Mouse (Mus musculus) adrenal gland, adult 8-10 months (tissue): ENCODE results near the gene Ets1. TPM values are rescaled to one million over a fixed set of nuclear protein-coding genes. Genes with fewer than 3 reads are reported as not detected.

Experiments used
- DNase-seq: peaks from one replicate; pipeline ENCODE4 v3.0.0; 2022
- total RNA-seq, 4 experiments: library from RNA; stranded (reverse); gene quantifications; 2 replicates each; pipeline ENCODE4 v1.2.4; 2022

The Ets1 gene
- total RNA-seq, 4 experiments from 2014 or later: 21.2 to 39.9 (median 34.8) TPM

DNA sequence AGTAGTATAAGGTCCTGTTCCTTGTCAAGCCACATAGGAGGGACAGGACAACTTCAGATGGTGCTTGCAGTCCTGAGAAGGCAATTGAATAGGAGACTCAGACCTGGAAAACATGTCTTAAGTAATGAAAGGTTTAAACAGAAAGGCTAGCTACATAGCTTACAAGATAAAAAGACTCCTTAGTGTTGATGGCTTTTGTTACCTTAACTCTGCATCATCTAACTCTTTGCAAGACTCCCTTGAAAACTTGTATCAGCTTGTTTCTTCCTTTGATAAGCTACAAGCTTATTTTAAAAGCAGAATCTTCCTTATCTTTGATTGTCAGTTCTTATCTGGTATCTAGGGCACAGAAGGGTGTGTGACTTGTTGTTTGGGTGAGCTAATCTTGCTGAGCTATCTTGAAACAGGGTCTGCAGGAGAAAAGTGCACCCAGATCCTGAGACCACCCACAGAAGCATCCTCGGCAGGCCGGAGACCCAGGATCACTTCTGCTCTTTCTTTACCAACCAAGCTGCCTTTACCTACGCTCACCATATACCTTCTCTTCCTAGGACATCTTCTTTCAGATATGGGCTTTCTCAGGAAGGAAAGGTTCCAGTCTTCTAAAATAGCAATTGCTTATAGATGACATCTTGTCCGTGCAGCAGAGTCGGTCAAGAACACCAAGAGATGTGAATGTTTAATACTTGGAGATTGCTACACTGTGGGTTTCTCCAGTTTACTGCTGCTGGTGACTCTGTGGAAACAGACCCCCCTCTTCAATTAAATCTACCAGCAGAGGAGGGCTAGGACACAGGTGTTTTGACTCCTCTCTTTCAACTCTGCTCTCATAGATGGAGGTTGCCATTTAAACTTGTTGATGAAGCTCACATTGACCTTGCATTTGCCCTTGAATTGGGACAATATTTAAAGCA, 19.2 kb upstream of the Ets1 start:
- DNase-seq: no peak

DNA sequence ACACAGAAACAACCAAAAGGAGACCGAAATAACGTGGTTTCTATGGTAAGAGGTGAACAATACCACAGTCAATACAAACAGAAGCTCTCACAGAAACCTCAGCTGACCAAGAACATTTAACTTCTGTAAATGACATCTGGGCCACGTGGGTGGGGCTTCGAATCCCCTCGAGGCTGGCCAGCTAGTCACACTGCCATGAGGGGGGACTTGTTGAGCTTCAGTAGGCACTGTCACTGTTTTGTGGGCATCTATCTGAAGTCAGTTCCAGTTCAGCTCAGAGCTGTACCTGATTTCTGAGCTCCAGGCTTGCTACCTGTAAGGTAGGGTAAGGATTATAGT, 18.6 kb upstream of the Ets1 start:
- no peak for DNase-seq

DNA sequence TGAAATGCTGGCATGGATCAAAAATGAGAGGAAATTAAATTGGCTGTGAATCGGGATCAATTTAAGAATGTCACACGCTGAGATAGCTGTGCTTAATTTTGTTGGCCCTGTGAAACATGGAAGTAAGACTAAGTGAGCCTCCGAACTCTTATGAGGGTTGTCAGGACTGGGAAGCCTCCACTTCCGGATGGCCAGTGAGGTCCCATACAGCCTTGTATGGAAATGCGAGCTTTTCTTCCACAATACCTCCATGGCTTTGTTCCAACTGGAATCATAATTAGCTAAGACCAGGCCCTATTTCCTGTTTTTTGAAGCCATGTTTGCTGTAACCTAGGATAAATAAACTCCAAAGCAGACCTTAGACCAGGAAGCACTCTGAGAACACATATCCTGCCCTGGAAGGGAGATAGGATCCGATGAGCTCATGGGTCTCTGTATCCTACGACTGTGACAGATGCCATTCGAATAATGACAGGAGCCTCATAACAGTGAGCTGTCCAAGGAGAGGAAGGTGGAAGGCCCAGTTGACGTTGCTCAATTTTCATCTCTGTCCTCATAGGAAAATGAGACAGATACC, 17.4 kb upstream of the Ets1 start:
- no peak for DNase-seq

DNA sequence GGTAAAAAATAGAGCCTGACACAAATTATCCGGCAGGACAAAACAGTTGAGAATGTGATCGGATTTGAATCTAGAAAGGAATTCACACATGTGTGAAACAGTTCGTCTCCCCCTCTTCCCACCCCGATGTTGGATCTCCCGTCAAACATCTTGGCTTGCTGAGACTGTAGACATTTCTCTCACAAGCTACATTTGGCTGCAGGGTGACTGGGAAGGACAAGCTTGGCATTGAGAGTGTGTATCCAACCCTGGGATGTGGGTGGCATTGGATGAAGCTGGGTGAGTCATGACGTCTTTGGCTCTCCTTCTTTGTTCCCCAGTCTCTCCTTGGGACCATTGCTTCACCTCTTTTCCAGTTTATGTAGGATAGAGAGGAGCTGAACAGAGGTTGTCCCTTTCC, 16.4 kb upstream of the Ets1 start:
- no peak for DNase-seq

DNA sequence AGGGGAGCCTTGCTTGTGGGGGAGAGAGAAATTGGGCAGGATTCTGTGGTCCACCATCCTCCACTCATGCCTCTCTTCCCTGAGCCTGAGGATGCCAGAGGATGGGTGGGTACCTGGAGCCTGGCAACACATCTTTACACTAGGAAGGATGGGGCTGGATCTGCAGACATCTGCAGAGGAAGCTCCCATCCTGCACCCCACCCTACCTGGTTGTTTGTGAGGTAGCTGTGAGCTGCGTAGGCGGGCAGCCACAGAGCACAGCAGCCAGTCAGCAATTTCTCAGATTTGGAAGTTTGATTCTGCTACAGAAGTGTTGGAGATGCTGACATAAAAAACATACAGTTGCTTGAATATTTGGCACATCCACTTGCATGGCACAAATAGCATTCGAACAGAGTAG, 15.6 kb upstream of the Ets1 start:
- DNase-seq: no peak

DNA sequence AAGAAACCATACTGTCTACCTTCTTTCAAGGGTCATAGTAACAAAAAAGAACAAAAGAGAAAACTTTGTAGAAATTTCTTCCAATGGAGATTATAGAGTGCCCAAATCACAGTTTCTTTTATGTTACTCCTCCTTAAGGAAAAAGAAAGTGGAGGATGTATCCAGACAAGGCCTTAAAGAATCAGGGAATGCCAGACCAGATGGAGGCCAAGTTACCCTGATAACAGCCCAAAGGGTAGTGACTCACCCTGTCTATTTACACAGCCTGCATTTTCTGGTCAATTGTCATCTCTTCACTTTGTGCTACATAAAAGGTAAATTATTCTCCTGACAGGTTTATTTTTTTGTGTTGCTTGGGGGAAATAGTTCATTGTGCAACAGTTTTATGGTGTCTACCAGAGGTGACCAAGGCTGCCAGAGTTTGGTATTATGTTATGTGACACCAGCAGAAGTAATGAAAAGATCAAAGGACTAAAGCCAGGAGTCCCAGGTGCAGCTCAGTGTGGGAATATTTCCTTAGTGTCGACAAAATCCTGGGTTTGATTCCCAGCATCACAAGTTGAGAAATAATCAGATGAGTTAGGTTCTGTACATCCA, 6.5 kb upstream of the Ets1 start:
- DNase-seq: no peak

DNA sequence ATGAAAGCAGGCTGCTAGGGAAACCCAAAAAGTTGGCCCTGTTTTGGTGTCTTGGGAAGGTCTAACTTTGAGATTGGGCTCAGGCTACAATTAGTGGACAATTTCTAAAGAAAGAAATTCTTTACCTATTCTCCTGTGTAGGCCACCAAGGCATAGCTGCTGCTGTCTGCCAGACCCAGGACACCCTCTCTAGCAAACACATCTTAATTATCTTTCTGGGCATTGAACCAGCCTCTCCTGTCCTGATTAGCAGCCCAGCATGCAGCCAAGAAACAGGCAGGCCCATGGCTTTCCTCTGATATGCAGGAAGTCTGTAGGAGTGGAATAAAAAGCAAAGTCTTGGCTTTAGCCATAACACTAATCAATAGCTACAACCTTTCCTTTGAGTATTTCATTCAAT, 4.7 kb upstream of the Ets1 start:
- DNase-seq: no peak

DNA sequence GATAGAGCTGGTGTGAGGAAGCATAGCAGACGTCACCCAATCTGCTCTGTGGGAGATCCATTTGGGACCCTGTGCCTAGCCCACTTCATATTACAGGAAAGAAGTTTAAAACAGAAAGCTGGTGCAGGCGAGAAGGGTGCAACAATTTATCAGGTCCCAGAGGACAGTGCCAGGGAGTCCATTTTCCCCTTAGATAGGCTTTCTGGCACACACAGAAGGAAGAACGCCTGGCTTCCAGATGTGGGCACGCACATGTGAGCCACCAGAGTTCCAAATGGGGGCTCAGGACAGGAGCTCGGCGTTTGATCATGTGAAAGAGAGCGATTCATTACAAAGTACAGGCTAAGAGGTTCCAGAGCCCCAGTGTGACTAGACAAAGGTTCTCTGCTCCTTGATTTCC, 3.8 kb upstream of the Ets1 start:
- DNase-seq: no peak

DNA sequence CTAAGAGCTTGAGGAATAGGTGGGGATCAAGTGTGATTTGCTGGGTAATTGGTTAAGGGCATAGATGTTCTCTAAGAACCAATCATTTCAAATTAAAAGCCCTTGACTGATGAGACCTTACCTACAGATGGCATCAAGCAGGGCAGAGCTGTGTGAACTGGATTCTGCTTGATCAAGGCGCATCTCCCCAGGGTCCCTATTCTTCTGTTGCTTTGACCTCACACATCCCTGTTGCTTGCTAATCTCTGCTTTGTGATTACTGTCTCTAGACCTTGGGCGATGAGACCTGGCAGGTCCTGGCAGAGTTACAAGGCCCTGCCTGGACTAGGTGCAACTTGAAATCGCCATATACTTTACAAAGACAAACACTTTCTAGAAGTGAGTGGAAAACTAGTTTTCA, 9.0 kb downstream of the Ets1 start:
- DNase-seq: no peak

DNA sequence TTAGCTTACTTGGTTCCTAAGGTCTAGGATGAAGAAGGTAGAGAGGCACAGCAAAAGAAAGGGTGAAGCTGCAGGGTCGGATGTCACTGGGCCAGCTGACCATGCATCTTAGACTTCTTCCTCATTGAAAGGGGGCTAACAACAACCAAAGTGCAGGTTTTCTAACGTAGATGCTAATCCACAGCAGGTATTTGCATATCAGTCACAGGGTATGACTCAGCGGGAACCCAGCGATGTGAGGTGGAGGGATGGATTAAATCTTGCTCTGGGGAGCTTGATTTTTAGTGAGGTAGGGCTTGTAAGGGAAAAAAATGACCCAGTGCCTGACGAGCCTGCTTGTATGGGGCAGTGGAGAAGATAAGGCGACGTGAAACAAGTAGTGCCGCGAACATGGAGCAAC, 9.5 kb downstream of the Ets1 start:
- DNase-seq: no peak

DNA sequence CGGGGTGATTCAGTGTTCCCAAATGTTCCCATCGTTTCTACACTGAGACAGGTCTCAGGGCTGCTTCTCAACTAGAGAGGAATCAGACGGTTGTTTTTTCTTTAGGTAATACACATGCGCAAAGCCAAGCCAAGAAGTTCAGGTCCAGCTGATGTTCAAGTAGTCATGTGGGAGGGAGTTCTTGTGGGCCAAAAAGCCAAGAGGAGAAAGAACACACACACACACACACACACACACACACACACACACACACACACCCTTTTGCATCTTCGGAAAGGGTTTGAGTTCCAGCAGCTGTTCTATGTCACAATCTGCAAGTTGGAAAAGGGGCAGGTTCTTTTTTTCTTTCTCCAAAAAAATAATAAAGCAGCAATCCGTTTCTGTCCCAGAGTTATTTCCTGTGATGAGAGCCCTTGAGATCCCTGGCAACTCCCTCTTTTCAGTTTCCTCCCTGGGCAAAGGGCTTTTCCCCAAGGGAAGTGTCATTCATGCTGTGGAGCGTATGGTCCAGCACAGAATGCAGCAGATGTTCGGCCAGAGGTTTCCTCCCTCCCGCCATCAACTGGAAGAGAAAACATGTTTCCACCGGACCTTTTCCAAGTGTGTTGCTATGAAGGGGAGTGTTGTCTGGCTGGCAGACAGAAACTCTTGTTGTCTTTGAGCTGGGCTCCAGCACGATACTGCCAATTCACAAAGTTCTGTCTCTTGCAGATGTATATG, 10.7 kb downstream of the Ets1 start:
- DNase-seq: peak; percentile 25

DNA sequence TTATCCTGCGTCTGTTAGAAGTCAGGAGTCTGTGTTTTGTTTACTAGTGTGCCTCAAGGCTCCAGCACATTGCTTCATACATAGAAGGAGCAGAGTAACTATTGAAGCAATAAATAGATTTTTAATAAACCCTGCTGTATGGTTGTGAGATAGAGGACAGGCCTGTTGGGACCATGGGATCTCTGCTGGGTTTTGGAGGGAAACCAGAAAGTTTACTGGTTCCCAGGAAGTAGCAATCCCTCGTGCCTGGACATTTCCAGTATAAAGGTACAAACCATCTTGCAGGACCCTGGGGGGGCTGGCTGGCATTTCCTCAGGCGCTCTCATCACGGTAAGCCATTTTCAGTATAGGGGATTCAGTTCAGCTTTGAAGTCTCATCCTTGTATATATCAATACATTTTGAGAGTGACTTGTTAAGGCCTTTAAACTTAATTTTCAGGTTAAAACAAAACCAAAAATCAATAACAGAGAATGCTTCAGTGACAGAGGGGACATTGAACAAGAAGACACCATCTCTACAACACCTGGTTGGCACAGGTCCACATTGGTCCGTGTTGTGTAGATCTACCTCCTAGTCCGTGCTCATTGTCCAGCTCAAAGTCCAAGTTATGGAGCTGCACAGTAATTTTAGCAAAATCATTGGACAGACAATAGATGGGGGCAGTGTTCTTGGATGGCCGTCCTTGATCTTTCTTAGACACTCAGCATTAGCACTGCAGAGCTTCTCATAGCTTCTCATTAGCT, 11.7 kb downstream of the Ets1 start:
- no peak for DNase-seq

DNA sequence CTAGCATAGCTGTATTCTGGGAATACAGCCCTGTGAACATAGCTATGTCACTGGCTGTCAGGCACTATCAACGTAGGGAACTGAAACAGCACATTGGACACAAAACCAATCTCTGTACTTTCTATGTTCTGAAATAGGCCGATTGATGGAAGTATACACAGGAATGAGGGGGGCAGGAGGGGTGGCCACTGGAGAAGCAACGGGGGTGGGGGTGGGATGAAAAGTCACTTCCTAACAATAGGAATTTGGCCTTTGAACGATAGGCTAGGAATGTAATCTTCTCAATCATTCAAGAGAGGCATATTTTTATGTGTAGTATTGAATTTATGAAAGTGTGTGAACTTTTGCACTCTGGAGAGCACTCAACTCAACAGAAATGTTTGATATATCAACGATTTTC, 12.3 kb downstream of the Ets1 start:
- DNase-seq: no peak

DNA sequence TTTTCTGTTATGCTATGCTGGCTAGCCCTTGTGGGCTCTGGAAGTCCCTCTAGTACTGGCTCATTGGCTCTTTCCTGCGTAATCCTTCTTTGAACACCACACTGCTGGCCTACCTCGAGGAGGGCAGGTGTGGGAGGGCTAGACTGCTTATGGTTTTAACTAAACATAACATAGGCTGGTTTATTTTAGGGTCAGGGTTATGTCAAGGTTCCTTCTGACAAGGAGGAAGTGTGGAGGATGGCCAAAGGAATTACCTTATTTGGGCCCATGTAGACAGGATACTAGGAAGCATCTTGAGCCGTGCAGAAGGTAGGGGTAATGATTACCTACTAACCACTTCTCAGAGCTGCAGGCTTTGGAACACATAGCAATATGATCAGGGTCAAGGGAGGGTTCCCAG, 14.7 kb downstream of the Ets1 start:
- no peak for DNase-seq

DNA sequence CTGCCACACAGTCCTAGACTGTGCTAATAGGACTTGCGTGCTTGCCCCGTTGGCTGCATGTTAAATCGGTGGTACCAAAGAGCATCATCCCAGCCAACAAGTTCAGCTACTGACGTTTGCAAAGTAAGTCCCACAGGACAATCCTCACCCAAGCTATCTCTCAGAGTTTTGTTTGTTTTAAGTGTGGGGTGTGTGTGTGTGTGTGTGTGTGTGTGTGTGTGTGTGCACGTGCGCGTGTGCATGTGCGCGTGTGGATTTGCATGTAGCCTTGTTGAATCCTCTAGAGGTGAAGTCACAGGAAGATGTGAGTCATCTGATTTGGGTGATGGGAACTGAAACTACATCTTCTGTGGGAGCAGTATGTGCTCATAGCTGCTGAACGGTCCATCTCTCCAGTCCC, 16.1 kb downstream of the Ets1 start:
- no peak for DNase-seq

DNA sequence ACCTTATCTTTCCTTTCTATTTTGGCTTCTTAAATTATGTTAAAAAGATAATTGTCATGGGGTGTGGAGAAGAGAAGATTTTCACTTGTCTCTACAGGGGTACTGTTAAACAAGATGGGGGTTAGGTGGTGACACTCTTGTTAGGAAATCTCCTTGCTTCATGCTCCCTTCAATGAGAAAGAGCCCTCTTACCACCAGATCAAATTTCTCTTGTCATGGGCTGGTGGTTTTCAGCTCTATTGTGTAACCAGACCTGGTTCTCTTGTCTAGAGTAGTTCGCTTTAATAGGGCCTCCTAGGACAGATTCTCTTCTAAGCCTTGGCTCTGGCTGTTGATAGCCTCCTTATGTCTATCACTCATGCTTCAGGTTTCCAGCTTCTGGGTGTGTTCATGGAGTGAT, 18.3 kb downstream of the Ets1 start:
- DNase-seq: no peak

DNA sequence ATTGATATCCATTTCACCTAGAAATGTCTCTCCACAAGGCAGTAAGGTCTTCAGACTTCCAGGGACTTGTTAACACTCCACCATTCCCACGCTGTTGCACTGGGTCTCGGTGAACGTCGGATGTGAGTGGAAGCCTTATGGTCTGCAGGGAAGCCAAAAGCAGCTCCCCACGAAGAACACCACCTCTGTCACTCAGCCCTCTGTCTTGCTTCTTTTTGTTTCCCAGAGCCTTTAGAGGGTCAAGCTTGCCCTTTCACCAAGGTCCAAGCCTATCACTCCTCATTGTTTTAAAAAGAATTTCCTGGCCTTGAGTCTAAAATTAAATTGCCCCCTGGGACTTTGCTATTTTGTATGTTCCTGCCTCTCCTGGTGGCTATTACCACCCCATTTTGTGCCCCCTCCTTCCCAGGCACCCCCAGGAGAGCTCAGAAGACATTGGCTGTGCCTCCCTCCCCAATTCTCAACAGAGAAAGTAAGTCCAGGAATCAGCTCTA, 20.4 kb downstream of the Ets1 start:
- no peak for DNase-seq

DNA sequence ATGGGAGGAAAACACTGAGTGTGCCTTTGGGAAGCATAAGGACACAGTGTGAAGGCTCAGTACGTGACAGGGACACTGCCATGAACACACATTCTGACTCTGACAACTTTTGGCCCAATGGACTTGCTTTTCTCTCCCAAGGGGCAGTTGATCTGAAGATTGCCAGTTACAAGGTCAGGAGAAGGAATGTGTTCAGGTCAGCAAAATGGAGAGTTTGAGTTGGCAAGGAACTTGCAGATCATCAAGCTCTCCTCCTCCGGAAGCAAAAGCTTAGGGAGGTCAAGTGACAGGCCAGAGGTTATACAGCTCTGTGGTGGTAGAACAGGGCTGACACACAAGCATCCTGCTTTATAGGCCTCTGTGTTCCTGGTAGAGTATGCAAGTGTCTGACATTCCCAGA, 21.1 kb downstream of the Ets1 start:
- peak; percentile 12 for DNase-seq

DNA sequence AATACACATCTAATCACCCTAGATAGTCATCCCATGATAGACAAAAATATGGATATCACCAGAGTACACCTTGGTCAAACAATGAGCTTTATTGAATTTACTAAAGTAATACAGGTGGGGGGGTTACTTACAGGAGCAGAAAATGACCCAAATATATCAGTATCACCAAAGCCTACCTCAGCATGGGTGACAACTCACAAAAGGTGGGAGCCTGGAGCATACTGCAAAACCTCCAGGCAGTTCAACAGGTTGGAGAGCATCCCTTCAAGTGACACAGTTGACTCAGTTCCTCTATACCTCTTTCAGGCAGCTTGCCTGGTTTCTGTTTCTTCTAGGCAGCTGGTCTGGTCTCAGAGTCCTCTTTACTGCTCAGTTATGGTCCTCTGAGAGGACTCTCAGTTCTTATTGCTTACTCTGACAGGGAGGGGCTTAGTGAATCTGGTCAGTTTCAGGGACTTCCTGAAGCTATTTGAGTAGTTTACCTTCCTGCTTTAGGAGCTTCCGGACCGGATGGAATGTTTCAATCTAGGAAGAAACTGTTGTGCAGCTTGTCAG, 24.5 kb downstream of the Ets1 start:
- DNase-seq: no peak

DNA sequence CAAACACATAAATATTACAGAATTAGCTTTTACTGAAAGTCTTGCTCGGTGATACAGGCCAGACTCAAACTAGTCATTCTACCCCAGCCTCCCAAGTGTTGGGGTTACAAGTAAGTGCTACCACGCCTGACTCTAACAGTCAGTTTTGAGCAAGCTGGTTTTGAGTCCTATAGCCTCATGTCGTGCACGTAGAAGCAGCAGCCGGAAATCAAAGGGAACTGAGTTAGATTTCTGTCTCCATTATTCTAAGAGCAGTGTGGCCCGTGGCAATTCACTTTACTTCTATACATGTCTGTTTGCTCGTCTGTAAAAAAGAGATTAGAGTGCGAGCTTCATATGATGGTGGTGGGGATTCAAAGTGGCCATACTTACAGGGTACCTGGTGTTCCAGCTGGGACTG, 25.1 kb downstream of the Ets1 start:
- DNase-seq: no peak

DNA sequence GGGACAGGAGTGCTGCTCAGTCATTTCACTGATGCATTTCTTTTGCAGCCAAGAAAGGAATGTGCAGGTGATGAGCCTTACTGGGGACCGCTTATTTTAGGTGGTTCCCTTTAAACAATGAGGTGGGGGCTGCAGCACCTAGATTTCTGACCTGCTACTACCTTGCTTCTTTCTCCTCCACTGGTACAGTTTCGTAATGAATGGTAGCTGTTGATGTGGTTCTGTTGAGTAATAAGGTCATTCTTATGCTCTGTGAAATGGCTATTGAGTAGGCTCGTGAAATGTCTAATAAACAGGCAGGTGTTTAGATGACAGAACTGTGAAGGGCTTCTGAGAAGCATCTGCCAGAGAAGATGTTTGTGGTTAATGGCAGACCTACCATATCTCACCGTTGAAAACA, 25.5 kb downstream of the Ets1 start:
- no peak for DNase-seq
